Mouse (Mus musculus) CH12.LX (cell line): ENCODE data around the gene Pdgfc. TPM values are rescaled to one million over a fixed set of nuclear protein-coding genes. Genes with fewer than 3 reads are reported as not detected.

ENCODE experiments used
- DNase-seq: peaks from one replicate; pipeline ENCODE4 v3.0.0-alpha.2; 2013; ENCODE audit errors: extremely low read depth
- H3K27ac ChIP-seq: 2 replicates; pipeline ENCODE4 v1.5.1; 2012; ENCODE audit warnings: low read depth, mild to moderate bottlenecking, control low read depth, moderate library complexity; ENCODE audit not compliant: insufficient read depth
- H3K27me3 ChIP-seq: replicated peaks from 2 replicates; pipeline ENCODE3; 2012; ENCODE audit warnings: inconsistent platforms
- H3K36me3 ChIP-seq, 2 experiments: replicated peaks in 1 of 2; 2 replicates each; pipeline versions ENCODE3 to v1.6.1; 2012; ENCODE audit warnings: inconsistent platforms in 1 of 2, low read length in 1 of 2, mild to moderate bottlenecking in 1 of 2, mixed read lengths in 1 of 2, moderate library complexity in 1 of 2; ENCODE audit not compliant: control insufficient read depth in 1 of 2, insufficient read depth in 1 of 2
- H3K4me1 ChIP-seq, 2 experiments: 2 replicates each; pipeline ENCODE4 v1.6.1; 2012; ENCODE audit warnings: inconsistent platforms in 1 of 2, moderate library complexity in 1 of 2; ENCODE audit not compliant: insufficient read depth in 2 of 2, control insufficient read depth in 1 of 2
- H3K4me2 ChIP-seq: 2 replicates; pipeline ENCODE4 v1.6.1; 2012; ENCODE audit warnings: low read depth, mild to moderate bottlenecking, control low read depth; ENCODE audit not compliant: poor library complexity, insufficient read depth, severe bottlenecking
- H3K4me3 ChIP-seq, 3 experiments: fragments of 150-350 bp in 1 of 3; sonication (generic) in 1 of 3; replicated peaks in 1 of 3; 2 replicates each; pipeline versions ENCODE3 to v1.5.1; 2011 to 2012; ENCODE audit warnings: low read depth in 2 of 3, low read length in 2 of 3, mild to moderate bottlenecking in 2 of 3, moderate library complexity in 2 of 3, control low read depth in 1 of 3, improper control_type of control experiment in 1 of 3, inconsistent platforms in 1 of 3, mixed read lengths in 1 of 3; ENCODE audit not compliant: poor library complexity in 1 of 3
- H3K79me2 ChIP-seq: replicated peaks from 2 replicates; pipeline ENCODE4 v1.6.1; 2012; ENCODE audit warnings: mild to moderate bottlenecking, moderate library complexity; ENCODE audit not compliant: control insufficient read depth, poor library complexity, insufficient read depth, severe bottlenecking; ENCODE audit errors: extremely low read depth
- H3K9ac ChIP-seq: 2 replicates; pipeline ENCODE4 v1.6.1; 2012; ENCODE audit warnings: low read depth, mild to moderate bottlenecking, control low read depth, moderate library complexity; ENCODE audit not compliant: insufficient read depth
- H3K9me3 ChIP-seq: replicated peaks from 2 replicates; pipeline ENCODE3; 2012; ENCODE audit warnings: low read length, inconsistent platforms, mixed read lengths
- CTCF ChIP-seq, 2 experiments: IDR thresholded peaks in 1 of 2; conservative IDR thresholded peaks in 1 of 2; 2 replicates each; pipeline ENCODE4 v1.5.1; 2011 to 2012; ENCODE audit warnings: low read depth in 2 of 2, low read length in 2 of 2, improper control_type of control experiment in 1 of 2, inconsistent platforms in 1 of 2, mild to moderate bottlenecking in 1 of 2, moderate library complexity in 1 of 2
- ELF1 ChIP-seq: IDR thresholded peaks from 2 replicates; pipeline ENCODE4 v1.6.1; 2014; ENCODE audit warnings: low read depth, mild to moderate bottlenecking, inconsistent platforms, low read length, improper control_type of control experiment
- HCFC1 ChIP-seq: IDR thresholded peaks from 2 replicates; pipeline ENCODE4 v1.6.1; 2012; ENCODE audit warnings: low read depth, mild to moderate bottlenecking, inconsistent platforms, low read length, improper control_type of control experiment
- IRF4 ChIP-seq: IDR thresholded peaks from 2 replicates; pipeline ENCODE4 v1.6.1; 2014; ENCODE audit warnings: low read depth, mild to moderate bottlenecking, inconsistent platforms, low read length, improper control_type of control experiment
- JUND ChIP-seq: conservative IDR thresholded peaks from 2 replicates; pipeline ENCODE4 v1.6.1; 2011; ENCODE audit warnings: low read depth, low read length, improper control_type of control experiment
- MAFK ChIP-seq: IDR thresholded peaks from 2 replicates; pipeline ENCODE4 v1.6.1; 2011; ENCODE audit warnings: low read length, improper control_type of control experiment; ENCODE audit not compliant: insufficient replicate concordance
- MAX ChIP-seq: IDR thresholded peaks from 2 replicates; pipeline ENCODE4 v1.6.1; 2011; ENCODE audit warnings: low read length, improper control_type of control experiment
- MEF2A ChIP-seq: IDR thresholded peaks from 2 replicates; pipeline ENCODE4 v1.6.1; 2014; ENCODE audit warnings: low read depth, mild to moderate bottlenecking, inconsistent platforms, low read length, improper control_type of control experiment, borderline replicate concordance
- MXI1 ChIP-seq: IDR thresholded peaks from 2 replicates; pipeline ENCODE4 v1.6.1; 2011; ENCODE audit warnings: mild to moderate bottlenecking, low read depth, low read length, improper control_type of control experiment
- MYC ChIP-seq: IDR thresholded peaks from 2 replicates; pipeline ENCODE4 v1.6.1; 2011; ENCODE audit warnings: low read depth, mild to moderate bottlenecking, improper control_type of control experiment, low read length
- PAX5 ChIP-seq: IDR thresholded peaks from 2 replicates; pipeline ENCODE4 v1.6.1; 2012; ENCODE audit warnings: low read length, inconsistent platforms, mixed read lengths
- POLR2A ChIP-seq: IDR thresholded peaks from 2 replicates; pipeline ENCODE4 v1.6.1; 2011; ENCODE audit warnings: low read depth, mild to moderate bottlenecking, improper control_type of control experiment, low read length
- RAD21 ChIP-seq: IDR thresholded peaks from 2 replicates; pipeline ENCODE4 v1.6.1; 2011; ENCODE audit warnings: low read depth, mild to moderate bottlenecking, low read length, improper control_type of control experiment, moderate library complexity
- RCOR1 ChIP-seq: conservative IDR thresholded peaks from 2 replicates; pipeline ENCODE4 v1.6.1; 2012; ENCODE audit warnings: low read depth, mild to moderate bottlenecking, inconsistent platforms, low read length, improper control_type of control experiment
- SIN3A ChIP-seq: IDR thresholded peaks from 2 replicates; pipeline ENCODE4 v1.6.1; 2012; ENCODE audit warnings: low read length, improper control_type of control experiment, inconsistent platforms
- TBP ChIP-seq: conservative IDR thresholded peaks from 2 replicates; pipeline ENCODE4 v1.6.1; 2011; ENCODE audit warnings: low read depth, low read length, improper control_type of control experiment
- TCF12 ChIP-seq: IDR thresholded peaks from 2 replicates; pipeline ENCODE4 v1.6.1; 2014; ENCODE audit warnings: low read depth, mild to moderate bottlenecking, inconsistent platforms, low read length, improper control_type of control experiment
- UBTF ChIP-seq: IDR thresholded peaks from 2 replicates; pipeline ENCODE4 v1.6.1; 2012; ENCODE audit warnings: low read depth, mild to moderate bottlenecking, inconsistent platforms, low read length, improper control_type of control experiment, moderate library complexity
- USF1 ChIP-seq: IDR thresholded peaks from 2 replicates; pipeline ENCODE4 v1.6.1; 2014; ENCODE audit warnings: low read depth, mild to moderate bottlenecking, inconsistent platforms, low read length, improper control_type of control experiment
- ZC3H11A ChIP-seq: IDR thresholded peaks from 2 replicates; pipeline ENCODE4 v1.6.1; 2012; ENCODE audit warnings: low read depth, mild to moderate bottlenecking, inconsistent platforms, low read length, improper control_type of control experiment
- ZKSCAN1 ChIP-seq: IDR thresholded peaks from 2 replicates; pipeline ENCODE4 v1.6.1; 2012; ENCODE audit warnings: low read depth, inconsistent platforms, low read length, improper control_type of control experiment, borderline replicate concordance
- ZMIZ1 ChIP-seq: IDR thresholded peaks from 2 replicates; pipeline ENCODE4 v1.6.1; 2012; ENCODE audit warnings: low read depth, mild to moderate bottlenecking, inconsistent platforms, low read length, improper control_type of control experiment
- ZNF384 ChIP-seq: IDR thresholded peaks from 2 replicates; pipeline ENCODE4 v1.6.1; 2012; ENCODE audit warnings: low read depth, low read length, improper control_type of control experiment, inconsistent platforms
- dilution Hi-C: fragments of 300-500 bp; cut with MboI; formaldehyde crosslinking; loops from 2 replicates; pipeline ENCODE4 v1.14.3; 2020; ENCODE audit warnings: low sequenced_read_pairs; ENCODE audit not compliant: extremely low pct_unique_long_range_greater_than_20kb, extremely low pct_ligation_motif_present
- in situ Hi-C: fragments of 300-500 bp; cut with MboI; formaldehyde crosslinking; loops from 3 replicates; pipeline ENCODE4 v1.14.3; 2019; ENCODE audit warnings: low sequenced_read_pairs, low pct_ligation_motif_present, low pct_unique_long_range_greater_than_20kb, mixed read lengths
- polyA plus RNA-seq: library from polyadenylated mRNA; unstranded; fragments of >175 nt; gene quantifications from 2 replicates; pipeline ENCODE4 v1.2.1, GENCODE M21; 2012; ENCODE audit warnings: low read depth; ENCODE audit not compliant: insufficient read length
- total RNA-seq, 2 experiments: library from RNA; depleted of rRNA; stranded (reverse); fragments of 300-350 nt in 1 of 2; fragments of >200 nt in 1 of 2; gene quantifications; 2 replicates each; pipeline ENCODE4 v1.2.3; 2012 to 2014

The Pdgfc gene
- total and polyA plus RNA-seq, 3 experiments = 0.09 to 0.20 (median 0.17) TPM

- in situ Hi-C loops (no loop called here), dilution Hi-C loops (no loop called here)
- H3K36me3 ChIP-seq = no peaks in the 10 kb centered on the region
- H3K4me3 ChIP-seq = no peak overlapping the region
- no peak for TF ChIP-seq MXI1
- TF ChIP-seq CTCF (conservative IDR thresholded peaks at IDR 0.05 in 1 of 2, IDR thresholded peaks at IDR 0.05 in 1 of 2; ENCODE audit: low read depth in 2 of 2, low read length in 2 of 2) = no peak
- TF ChIP-seq ZC3H11A = no peak
- TF ChIP-seq IRF4 = no peak
- no peak for TF ChIP-seq POLR2A
- TF ChIP-seq MEF2A = no peak
- H3K4me1 ChIP-seq = peaks cover 3 to 15% of the 10 kb centered on the region in 2 experiments; a peak in 3 of 4 replicates
- H3K9me3 ChIP-seq = no peaks in the 10 kb centered on the region
- no peak overlapping the region for H3K9ac ChIP-seq
- DNase-seq = no peak
- no peak overlapping the region for H3K4me2 ChIP-seq
- H3K79me2 ChIP-seq = no peaks in the 10 kb centered on the region
- no peak overlapping the region for H3K27ac ChIP-seq
- H3K27me3 ChIP-seq = no peaks in the 10 kb centered on the region
Measured at GRCm38 (mm10) chr3:81101136-81101535, 64.9 kb downstream of the Pdgfc start.

GRCm38 (mm10) chr3:81102158-81102876 lies 66.1 kb downstream of the Pdgfc start:
- no peaks in the 10 kb centered on the region for H3K36me3 ChIP-seq
- TF ChIP-seq ELF1 = 0 out of 2 replicates have a peak, but pooled peaks have one; percentile 32
- TF ChIP-seq MEF2A = peak; percentile 29; the same call in 1 of the 2 replicates
- TF ChIP-seq MYC = no peak
- TF ChIP-seq ZMIZ1 = no peak
- peak; percentile 15; the same call in 1 of the 2 replicates for TF ChIP-seq IRF4
- TF ChIP-seq, all 38 proteins: peak for 3
- Histone ChIP-seq H3K27me3 (no peaks in the 10 kb centered on the region), H3K4me1 (peaks cover 3 to 15% of the 10 kb centered on the region in 2 experiments; a peak in 3 of 4 replicates), H3K4me3 (no peak overlapping the region), H3K79me2 (no peaks in the 10 kb centered on the region), H3K4me2 (no peak overlapping the region), H3K9me3 (no peaks in the 10 kb centered on the region), H3K27ac (no peak overlapping the region), H3K9ac (no peak overlapping the region)
- peak; percentile 55 for DNase-seq
- in situ Hi-C loops (no loop called here), dilution Hi-C loops (no loop called here)

- Histone ChIP-seq H3K79me2 (no peaks in the 10 kb centered on the region), H3K36me3 (no peaks in the 10 kb centered on the region), H3K4me2 (no peak overlapping the region), H3K9me3 (no peaks in the 10 kb centered on the region), H3K4me1 (peaks cover 3 to 15% of the 10 kb centered on the region in 2 experiments; a peak in 3 of 4 replicates), H3K4me3 (no peak overlapping the region), H3K27me3 (no peaks in the 10 kb centered on the region), H3K9ac (no peak overlapping the region), H3K27ac (no peak overlapping the region)
- no peak for DNase-seq
- in situ Hi-C loops (no loop called here), dilution Hi-C loops (no loop called here)
- no peak for TF ChIP-seq MYC
- TF ChIP-seq JUND = no peak
- no peak for TF ChIP-seq MEF2A
- TF ChIP-seq ZKSCAN1 = no peak
- TF ChIP-seq RCOR1 = no peak
- no peak for TF ChIP-seq ELF1
- TF ChIP-seq MAFK = no peak
- TF ChIP-seq PAX5 = no peak
- TF ChIP-seq POLR2A = no peak
- no peak for TF ChIP-seq HCFC1
- TF ChIP-seq USF1 = no peak
- TF ChIP-seq MAX = no peak
- TF ChIP-seq ZNF384 = no peak
- no peak for TF ChIP-seq TBP
- no peak for TF ChIP-seq RAD21
- no peak for TF ChIP-seq UBTF
- TF ChIP-seq IRF4 = no peak
- TF ChIP-seq ZC3H11A = no peak
- no peak for TF ChIP-seq SIN3A
- no peak for TF ChIP-seq TCF12
Measured at GRCm38 (mm10) chr3:81102877-81103420, 66.7 kb downstream of the Pdgfc start.
